Mouse (Mus musculus): ENCODE results near the gene Shmt1. TPM values are rescaled to one million over a fixed set of nuclear protein-coding genes. Genes with fewer than 3 reads are reported as not detected.
A peak's percentile ranks its signal among the peaks of the same experiment; 100 is the strongest.
"Not testable (repeated sequence)": the region's sequence is repeated elsewhere in the genome, so short reads cannot be mapped to it uniquely, and the experiment has no call there.

The Shmt1 gene
- 1 to 10 TPM; 1.9 to 2.7 TPM for total RNA-seq (2021)

- intact Hi-C loops (cut with DNase I); DNase-seq (ENCODE audit: low spot score in 2 of 2): not testable (repeated sequence)
Observed at GRCm38 (mm10) chr11:60811618-60812017, at the start of gene Shmt1. Gene Shmt1, minus strand, starts transcription at chr11:60811718.

GRCm38 (mm10) chr11:60856587-60856986 lies 45.1 kb upstream of the Shmt1 start:
- intact Hi-C loops (cut with DNase I) = no loop called here
- DNase-seq (ENCODE audit: low spot score in 2 of 2) = peak in 1 of 2 experiments; percentile 44

GRCm38 (mm10) chr11:60845415-60845814 lies 33.9 kb upstream of the Shmt1 start:
- no peak for DNase-seq (ENCODE audit: low spot score in 2 of 2)
- intact Hi-C loops (cut with DNase I) = no loop called here

GRCm38 (mm10) chr11:60843412-60843811 lies 31.9 kb upstream of the Shmt1 start:
- intact Hi-C loops (cut with DNase I) = no loop called here
- DNase-seq (ENCODE audit: low spot score in 2 of 2) = no peak

GRCm38 (mm10) chr11:60841467-60842200 lies 30.1 kb upstream of the Shmt1 start:
- no peak for DNase-seq (ENCODE audit: low spot score in 2 of 2)
- intact Hi-C loops (cut with DNase I) = no loop called here

GRCm38 (mm10) chr11:60837644-60838406 lies 26.3 kb upstream of the Shmt1 start:
- intact Hi-C loops (cut with DNase I) = loop anchor here (10.0 kb wide), 1 partner anchor 257 kb away; no protein-coding TSS in a partner anchor
- no peak for DNase-seq (ENCODE audit: low spot score in 2 of 2)

GRCm38 (mm10) chr11:60836897-60837296 lies 25.4 kb upstream of the Shmt1 start:
- intact Hi-C loops (cut with DNase I) = loop anchor here (10.0 kb wide), 1 partner anchor 258 kb away; no protein-coding TSS in a partner anchor
- DNase-seq (ENCODE audit: low spot score in 2 of 2) = no peak

- intact Hi-C loops (cut with DNase I) = loop anchor here (1.0 to 10.0 kb wide), 3 partner anchors 49 to 264 kb away; partner anchors contain the start of genes Smcr8, Tmem11 and Top3a
- DNase-seq (ENCODE audit: low spot score in 2 of 2) = peak; percentile 92 to 98
Observed at GRCm38 (mm10) chr11:60830433-60831052, 19.0 kb upstream of the Shmt1 start, which contains the start of gene Dhrs7b. Gene Dhrs7b, plus strand, starts transcription at chr11:60830631.

GRCm38 (mm10) chr11:60828903-60829302 lies 17.4 kb upstream of the Shmt1 start:
- no peak for DNase-seq (ENCODE audit: low spot score in 2 of 2)
- intact Hi-C loops (cut with DNase I) = no loop called here

GRCm38 (mm10) chr11:60827241-60827945 lies 15.9 kb upstream of the Shmt1 start:
- no peak for DNase-seq (ENCODE audit: low spot score in 2 of 2)
- intact Hi-C loops (cut with DNase I) = no loop called here

GRCm38 (mm10) chr11:60826700-60827099 lies 15.2 kb upstream of the Shmt1 start:
- DNase-seq (ENCODE audit: low spot score in 2 of 2) = no peak
- intact Hi-C loops (cut with DNase I) = no loop called here

- no peak for DNase-seq (ENCODE audit: low spot score in 2 of 2)
- intact Hi-C loops (cut with DNase I) = no loop called here
Observed at GRCm38 (mm10) chr11:60825191-60825590, 13.7 kb upstream of the Shmt1 start.

- intact Hi-C loops (cut with DNase I) = no loop called here
Observed at GRCm38 (mm10) chr11:60823771-60824170, 12.3 kb upstream of the Shmt1 start.

GRCm38 (mm10) chr11:60816398-60816797 lies 4.9 kb upstream of the Shmt1 start:
- DNase-seq (ENCODE audit: low spot score in 2 of 2) = no peak
- intact Hi-C loops (cut with DNase I) = no loop called here

More at GRCm38 (mm10) chr11:60823771-60824170, 12.3 kb upstream of the Shmt1 start:
- DNase-seq (ENCODE audit: low spot score in 2 of 2) = no peak

- peak; percentile 87 to 91 for DNase-seq (ENCODE audit: low spot score in 2 of 2)
- intact Hi-C loops (cut with DNase I) = no loop called here
Observed at GRCm38 (mm10) chr11:60811054-60811460, 461 bp downstream of the Shmt1 start.

GRCm38 (mm10) chr11:60810046-60810965 lies 1.2 kb downstream of the Shmt1 start:
- intact Hi-C loops (cut with DNase I) = no loop called here
- DNase-seq (ENCODE audit: low spot score in 2 of 2) = no peak

GRCm38 (mm10) chr11:60809546-60809945 lies 2.0 kb downstream of the Shmt1 start:
- intact Hi-C loops (cut with DNase I) = no loop called here
- no peak for DNase-seq (ENCODE audit: low spot score in 2 of 2)

- DNase-seq (ENCODE audit: low spot score in 2 of 2) = peak; percentile 30 to 55
- intact Hi-C loops (cut with DNase I) = no loop called here
Observed at GRCm38 (mm10) chr11:60808286-60809070, 3.0 kb downstream of the Shmt1 start.
